Mouse (Mus musculus) spleen, adult 18-20 months (tissue): Measurements from ENCODE around the gene Pex10.

ENCODE experiments used
- DNase-seq, 2 experiments: peaks; one replicate each; pipeline ENCODE4 v3.0.0; 2022; ENCODE audit warnings: mixed read lengths in 2 of 2

The Pex10 gene

DNA sequence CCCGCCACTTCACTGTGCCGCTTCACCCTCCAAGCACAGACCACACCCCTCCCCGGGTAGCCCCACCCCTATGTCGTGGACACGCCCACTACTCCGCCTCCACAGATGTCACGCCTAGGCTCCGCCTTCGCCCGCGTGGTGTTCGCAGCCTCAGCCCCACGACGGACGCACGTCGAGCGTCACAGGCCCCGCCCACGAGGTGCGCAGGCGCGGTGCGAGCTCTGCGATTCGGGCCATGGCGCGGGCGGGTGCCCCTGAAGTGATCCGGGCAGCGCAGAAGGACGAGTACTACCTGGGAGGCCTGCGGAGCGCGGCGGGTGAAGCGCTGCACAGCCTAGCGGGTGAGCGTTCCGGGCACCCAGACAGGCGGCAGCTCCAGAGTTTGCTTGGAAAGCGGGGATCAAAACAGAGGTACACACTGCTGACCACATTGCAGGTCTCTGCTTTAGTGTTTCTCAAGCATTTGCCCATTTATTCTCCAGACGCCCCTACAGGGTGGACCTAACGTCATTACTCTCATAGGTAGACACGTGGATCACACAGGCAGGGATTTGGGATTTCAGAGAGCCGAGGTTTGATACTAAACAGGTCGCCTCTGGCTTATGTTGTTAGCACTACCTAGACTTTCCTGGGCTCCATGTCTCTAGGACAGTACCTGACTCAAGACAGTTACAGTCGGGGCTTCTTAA, at the start of gene Pex10:
TSS of gene Pex10 (plus strand) at position 183 of the 689 bp plus-strand sequence.
- peak; percentile 96 to 98 for DNase-seq

GRCm38 (mm10) chr4:155017253-155017878, 49.5 kb upstream of the Pex10 start:
- DNase-seq, result no peak

DNA sequence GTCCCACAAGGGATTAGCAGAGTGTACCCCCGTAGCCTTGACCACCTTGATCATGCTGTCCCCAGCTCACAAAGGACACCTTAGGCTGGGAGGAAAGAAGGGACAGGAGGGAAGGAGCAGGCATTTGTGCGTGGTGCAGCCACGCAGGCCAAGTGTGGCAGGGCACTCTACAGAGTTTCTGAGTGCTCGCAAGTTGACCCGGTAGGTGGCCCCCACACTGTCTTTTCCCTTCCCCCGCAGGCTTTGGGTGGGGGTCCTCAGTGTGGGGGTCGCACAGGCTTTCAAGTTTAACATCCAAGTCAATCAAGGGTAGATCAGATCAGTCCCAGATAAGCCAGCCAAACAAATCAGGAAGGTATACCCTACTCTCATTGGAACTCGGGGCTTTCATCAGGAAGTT, 48.8 kb upstream of the Pex10 start:
- no peak for DNase-seq

DNA sequence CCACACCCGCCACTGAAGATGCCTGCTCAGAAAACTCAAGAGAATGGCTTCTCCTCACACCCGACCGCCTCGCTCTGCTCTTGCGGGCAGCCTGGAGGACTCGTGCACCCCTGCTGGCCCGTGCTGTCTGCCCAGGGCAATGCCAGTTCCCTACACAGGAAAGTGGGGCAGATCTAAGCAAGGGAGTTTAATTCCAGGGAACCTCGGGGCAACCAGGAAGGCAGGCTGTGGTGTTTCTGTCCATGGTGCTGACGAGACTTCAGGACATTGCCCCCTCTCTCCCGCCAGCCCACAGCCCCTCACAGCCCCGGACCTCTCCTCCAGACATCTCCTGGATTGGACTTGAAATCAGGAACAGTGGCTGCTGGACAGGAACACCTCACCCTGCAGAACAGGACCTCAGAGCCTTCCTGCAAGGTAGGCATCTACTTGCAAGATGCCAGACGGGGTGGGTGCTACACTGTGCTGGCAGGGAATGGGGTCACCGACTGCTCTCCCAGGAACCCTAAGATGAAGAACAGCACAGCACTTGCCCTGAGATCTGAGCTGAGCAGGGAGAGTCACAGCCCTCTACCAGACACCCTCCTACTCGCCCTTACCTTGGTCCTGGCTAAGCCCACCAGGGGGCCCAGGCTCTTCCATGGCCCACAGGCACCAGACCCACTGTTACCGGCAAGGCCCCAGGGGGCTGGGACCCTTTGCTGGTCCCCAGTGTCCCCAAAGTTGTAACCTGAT, 48.0 kb upstream of the Pex10 start:
- DNase-seq, result no peak

- no peak for DNase-seq
These were observed 47.4 kb upstream of the Pex10 start for GRCm38 (mm10) chr4:155019336-155019847.

DNA sequence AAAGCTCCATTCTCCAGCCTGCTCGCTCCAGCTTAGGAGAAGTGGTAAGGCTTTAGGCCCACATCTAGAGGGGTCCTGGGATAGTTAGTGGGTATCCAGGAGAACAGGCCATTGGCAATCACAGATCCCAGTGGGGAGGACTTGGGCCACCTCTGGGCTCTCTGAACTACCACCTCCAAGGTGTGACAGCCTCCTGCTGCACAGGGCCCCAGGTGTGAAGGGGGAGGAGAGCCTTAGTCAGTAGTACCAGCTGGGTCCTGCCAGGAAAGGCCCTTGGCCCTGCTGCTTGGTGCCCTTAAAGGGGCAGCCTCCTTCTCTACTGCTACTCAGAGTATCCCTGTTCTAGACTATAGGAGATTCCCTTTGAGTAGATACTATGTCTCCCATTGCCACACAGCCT, 46.7 kb upstream of the Pex10 start:
- no peak for DNase-seq

- DNase-seq, result no peak
These were observed 46.0 kb upstream of the Pex10 start for GRCm38 (mm10) chr4:155020813-155021212.

DNA sequence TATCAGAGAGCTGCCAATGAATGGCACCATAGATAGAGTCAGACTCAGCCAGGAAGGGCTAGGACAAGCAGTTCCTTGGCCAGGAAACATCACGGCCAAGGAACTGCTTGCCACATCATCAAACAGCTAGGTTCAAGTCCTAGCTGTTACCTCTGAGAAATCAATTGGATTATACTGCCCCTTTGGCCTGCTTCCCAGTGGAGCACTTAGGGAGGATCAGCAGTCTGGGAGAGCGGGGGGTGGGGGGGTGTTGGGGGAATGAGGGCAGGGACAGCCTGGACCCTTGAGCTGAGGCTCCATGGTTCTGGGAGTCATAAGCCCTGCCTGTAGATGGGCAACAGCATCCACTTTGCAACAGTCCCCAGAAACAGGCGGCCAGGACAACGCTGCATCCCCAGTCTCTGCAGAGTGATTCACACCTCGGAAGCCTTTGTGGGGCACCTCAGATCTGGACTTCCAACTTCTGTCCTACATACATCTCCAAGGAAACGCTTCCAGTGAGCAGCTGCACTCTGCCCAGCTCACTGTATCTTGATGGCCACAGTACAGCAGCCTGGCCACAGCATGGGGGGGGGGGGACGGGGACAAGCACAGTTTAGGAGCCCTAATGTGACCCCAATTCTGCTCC, 44.5 kb upstream of the Pex10 start:
- no peak for DNase-seq

DNA sequence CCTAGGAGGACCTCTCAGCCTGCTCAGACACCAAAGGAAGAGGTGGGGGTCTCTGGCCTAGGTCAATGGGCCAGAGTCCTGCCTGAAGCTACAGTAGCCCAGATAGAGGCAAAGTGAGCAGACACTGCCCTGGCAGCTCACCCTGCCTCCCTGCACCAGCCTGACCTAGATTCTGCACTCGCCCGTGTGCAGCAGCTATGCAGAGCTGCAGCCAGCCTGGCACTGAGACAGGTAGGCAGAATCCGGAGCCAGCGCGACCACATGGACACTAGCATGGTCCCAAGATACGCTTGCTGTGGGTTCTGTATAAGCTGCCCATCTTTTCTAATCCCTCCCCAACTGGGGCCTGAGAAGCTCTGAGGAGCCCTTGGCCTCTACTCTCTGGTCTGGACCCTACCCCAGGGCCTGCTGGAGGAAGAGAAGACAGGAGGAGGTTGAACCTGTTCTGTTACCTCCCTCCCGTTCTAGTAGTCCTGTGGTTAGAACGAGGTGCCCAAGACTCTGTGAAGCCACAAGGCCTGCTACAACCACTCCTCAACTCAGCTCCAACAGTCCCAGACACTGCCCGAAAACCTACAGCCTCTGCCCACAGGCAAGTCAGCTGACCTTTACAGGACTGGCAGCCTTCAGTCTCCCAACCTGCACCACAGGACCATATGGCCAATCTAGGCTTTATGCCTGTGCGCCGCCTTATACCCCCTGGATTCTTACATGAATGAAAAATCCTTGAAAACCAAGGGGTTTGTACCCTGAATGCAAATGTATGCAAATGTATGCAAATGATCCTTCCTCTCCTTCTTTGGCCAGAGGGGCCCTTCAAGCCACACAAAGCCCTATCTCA, 42.4 kb upstream of the Pex10 start:
- no peak for DNase-seq

DNA sequence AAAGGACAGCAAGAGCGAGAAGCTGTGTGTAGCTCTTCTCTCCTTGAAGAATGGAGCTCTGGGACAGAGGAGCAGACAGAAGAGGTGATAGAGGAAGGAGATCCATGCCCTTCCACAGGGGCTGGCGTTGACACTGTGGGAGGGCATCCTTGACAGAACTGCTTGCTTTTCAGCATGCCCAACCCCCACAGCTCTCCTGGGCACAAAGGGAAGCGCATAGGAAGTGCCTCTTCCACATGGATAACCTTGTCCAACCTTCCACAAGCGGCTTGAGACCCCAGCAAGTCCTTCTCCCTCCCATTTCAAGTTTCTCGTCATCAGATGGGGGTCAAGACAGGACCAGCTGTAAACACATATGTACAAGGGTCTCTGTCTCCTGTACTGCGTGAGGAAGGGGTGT, 33.7 kb upstream of the Pex10 start:
- no peak for DNase-seq

DNA sequence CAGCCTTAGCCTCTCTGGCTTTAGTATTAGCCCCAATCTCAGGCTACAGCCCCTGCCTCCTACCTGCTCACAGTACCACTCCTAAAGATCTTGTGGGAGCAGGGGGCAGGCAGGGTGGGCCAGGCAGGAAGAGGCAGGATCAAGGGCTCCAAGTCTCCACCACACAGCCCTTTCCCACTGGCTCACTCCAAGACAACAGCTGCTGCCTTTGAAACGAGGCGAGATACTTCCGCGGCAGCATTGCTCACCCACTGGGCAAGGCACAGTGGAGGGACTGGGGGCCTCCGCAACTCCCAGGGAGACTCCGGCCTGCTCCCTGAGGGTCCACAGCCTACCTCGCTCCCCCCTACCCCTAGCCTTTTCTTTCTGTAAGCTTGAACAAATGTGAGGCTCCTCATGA, 32.6 kb upstream of the Pex10 start:
- DNase-seq, result no peak

DNA sequence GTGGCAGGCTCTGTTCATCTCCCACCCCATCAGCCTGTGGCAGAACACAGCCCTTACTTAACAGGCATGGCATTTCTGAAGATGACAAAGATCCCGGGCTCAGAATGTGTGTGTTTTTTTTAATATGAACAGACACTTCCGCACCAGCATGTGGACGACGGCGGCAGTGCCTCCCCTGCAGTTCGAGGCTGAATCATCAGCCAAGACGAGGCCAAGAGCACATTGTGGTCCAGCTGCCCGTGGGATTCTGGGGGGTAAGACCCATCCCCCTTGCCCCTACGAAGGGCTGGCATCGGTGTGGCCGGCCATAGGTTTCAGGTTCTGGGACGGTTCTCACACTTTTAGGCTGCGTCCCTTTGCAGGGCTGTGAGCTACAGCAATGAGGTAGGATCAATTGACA, 32.0 kb upstream of the Pex10 start:
- no peak for DNase-seq

DNA sequence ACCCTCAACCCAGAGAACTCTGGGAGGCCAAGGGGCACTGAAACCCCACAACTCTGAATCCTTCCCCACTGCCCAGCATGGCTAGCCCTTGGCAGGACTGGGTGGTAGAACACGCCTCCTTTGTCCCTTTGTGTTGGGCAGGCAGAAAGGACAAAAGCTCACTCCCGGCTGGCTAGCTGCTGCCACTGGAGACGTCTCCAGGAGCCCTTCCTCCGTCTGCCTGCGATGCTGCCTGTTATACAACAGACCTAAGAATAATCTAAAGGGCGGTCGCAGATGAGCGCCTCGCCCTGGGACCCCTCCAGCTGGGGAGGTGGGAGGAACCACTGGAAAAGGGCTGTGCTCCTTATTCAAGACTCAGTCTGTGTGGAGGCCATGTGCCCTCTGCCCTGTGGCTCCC, 26.6 kb upstream of the Pex10 start:
- no peak for DNase-seq

DNA sequence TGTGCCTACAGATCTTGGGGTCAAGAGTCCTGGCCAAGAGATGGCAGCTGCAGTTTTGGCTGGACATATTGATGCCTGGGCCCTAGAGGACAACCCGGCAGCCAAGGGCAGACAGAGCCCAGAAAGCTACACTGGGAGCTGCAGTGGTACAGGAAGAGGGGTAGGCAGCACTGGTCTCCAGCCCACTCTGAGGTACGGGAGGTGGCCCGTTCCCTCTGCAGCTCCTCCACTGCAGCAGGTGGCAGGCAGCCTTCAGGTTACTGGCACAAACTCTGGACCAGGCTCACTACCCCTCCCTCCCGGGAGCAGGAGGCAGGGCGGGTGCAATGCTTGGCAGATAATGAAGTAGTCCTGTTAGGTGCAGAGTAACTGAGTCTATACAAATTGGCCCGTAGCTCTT, 26.1 kb upstream of the Pex10 start:
- no peak for DNase-seq

DNA sequence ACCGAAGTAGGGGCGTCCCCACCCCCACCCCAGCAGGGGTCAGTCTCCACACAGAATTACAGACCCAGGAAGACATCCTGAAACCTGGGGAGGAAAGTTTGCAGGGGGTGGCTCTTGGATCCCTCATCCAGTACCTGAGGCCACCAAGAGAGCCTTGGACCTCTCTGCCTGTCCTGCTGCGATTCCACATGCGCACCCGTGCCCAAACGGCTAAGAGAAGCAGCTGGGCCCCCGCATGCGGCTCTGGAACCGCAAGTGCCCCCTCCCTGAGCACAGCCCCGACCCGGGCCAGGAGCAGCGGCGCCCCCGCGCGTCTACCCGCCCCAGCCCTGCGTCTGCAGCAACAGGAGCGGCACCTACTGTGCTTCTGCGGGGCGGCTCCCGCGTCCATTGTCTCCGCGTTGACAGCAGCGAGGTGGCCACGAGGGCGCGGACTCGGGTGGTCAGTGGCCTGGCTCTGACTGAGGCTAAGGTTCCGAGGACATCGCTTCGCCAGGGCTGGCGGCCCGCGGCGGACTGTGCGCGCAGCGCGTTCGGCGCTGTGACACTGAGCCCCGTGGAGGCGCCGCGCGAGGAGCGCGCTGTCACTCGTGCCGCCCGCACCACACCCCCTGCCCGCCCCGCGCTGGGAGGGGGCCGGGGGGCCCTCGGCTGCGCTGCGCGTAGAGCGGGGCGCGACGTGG, 24.1 kb upstream of the Pex10 start:
- no peak for DNase-seq

DNA sequence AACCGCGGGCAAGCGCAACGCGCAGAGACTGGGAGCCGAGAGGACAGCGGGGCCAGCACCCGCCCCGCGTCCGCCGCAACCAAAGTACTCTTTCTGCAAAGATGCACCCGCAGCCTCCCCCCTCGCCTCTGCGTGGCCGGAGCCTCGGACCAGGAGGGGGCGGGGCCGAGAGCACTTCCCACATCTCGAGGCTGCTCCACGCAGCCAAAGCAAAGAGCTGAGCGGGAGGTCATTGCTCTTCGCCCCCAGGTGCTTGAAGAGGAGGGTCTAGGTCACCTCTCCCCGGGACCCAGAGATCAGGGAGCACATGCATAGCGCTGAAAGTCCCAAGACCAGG, 23.6 kb upstream of the Pex10 start:
- DNase-seq, result no peak

DNA sequence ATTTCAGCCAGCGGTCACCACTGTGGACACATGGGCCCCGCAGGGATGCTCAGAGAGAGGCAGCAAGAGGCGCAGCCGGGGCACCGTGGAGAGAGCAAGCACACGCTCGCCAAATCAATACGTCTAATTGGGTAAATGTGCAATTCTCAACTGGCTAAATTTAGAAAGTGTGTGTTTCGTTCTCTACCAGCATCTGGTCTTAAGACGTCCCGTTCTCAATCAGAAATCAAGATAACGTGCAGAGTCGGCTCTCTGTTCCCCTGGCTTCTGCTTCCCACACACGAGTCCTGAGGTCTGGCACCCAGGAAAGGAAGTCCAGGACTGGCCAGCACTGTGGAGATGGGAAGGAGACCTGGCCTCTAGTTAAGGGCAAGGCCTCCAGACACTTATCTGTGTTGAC, 20.2 kb upstream of the Pex10 start:
- DNase-seq, result no peak

- peak in 1 of 2 experiments; percentile 26 for DNase-seq
These were observed 16.7 kb upstream of the Pex10 start for GRCm38 (mm10) chr4:155050116-155050515.

- DNase-seq, result no peak
These were observed 10.1 kb upstream of the Pex10 start, which contains the start of gene Plch2 for GRCm38 (mm10) chr4:155056724-155057123. Gene Plch2, minus strand, starts transcription at chr4:155056784.

GRCm38 (mm10) chr4:155058325-155058724, 8.5 kb upstream of the Pex10 start:
- DNase-seq, result no peak

- no peak for DNase-seq
These were observed 2.9 kb upstream of the Pex10 start for GRCm38 (mm10) chr4:155063895-155064294.

DNA sequence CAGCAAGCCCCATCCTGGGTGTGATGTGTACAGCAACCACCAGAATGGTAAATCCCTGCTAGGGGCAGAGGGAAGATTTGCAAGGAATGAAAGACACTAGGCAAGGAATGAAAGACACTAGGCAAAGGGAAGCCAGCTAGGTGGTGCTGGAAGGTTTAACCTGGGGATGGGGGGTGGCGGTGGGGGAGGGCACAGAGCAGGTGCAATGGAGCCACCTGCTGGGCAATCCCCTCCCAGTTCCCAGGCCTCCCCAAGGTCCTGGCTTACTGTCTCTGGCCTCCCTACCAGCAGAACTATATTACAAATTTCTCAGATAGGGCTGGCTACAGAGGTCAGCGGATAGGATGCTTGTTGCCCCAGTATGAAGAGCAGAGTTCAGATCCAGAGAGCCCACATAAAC, 2.3 kb upstream of the Pex10 start:
- DNase-seq, result no peak
